Mouse (Mus musculus) Muller cell, postnatal 12 days (primary cell): ENCODE measurements at regions not wholly inside any gene's neighbourhood (a gene's known extent, or its start where the extent isn't known, plus 50 kb on each side); places are given as distances from the start of the nearest gene placed in this dataset.
A peak's percentile ranks its signal among the peaks of the same experiment; 100 is the strongest.

Experiments used
- DNase-seq: peaks from one replicate; pipeline ENCODE4 v3.0.0-alpha.2; 2015; ENCODE audit errors: inconsistent ontology term

GRCm38 (mm10) chr7:68686396-68687139 is 62.5 kb downstream of the Arrdc4 start:
- no peak for DNase-seq

GRCm38 (mm10) chr7:68682929-68683643 is 66.0 kb downstream of the Arrdc4 start:
- DNase-seq = no peak

GRCm38 (mm10) chr7:68682318-68682728 is 66.7 kb downstream of the Arrdc4 start:
- peak; percentile 45 for DNase-seq

- no peak for DNase-seq
These were observed 69.3 kb downstream of the Arrdc4 start for GRCm38 (mm10) chr7:68679770-68680169.

GRCm38 (mm10) chr7:68667790-68668732 is 81.0 kb downstream of the Arrdc4 start:
- DNase-seq = peak; percentile 78

GRCm38 (mm10) chr7:68667215-68667614 is 81.8 kb downstream of the Arrdc4 start:
- DNase-seq = no peak

- DNase-seq = no peak
These were observed 92.7 kb downstream of the Arrdc4 start for GRCm38 (mm10) chr7:68656354-68656753.

- no peak for DNase-seq
These were observed 95.5 kb downstream of the Arrdc4 start for GRCm38 (mm10) chr7:68653534-68653933.

- DNase-seq = peak; percentile 31
These were observed 97.6 kb downstream of the Arrdc4 start for GRCm38 (mm10) chr7:68651418-68651817.

GRCm38 (mm10) chr7:68637556-68638215 is 111.4 kb downstream of the Arrdc4 start:
- DNase-seq = no peak

GRCm38 (mm10) chr7:68621080-68621479 is 128.0 kb downstream of the Arrdc4 start:
- DNase-seq = peak; percentile 19

- DNase-seq = no peak
These were observed 138.5 kb downstream of the Arrdc4 start for GRCm38 (mm10) chr7:68610499-68610898.

GRCm38 (mm10) chr7:68607170-68607569 is 141.9 kb downstream of the Arrdc4 start:
- no peak for DNase-seq

GRCm38 (mm10) chr7:68606278-68606677 is 142.8 kb downstream of the Arrdc4 start:
- no peak for DNase-seq

- no peak for DNase-seq
These were observed 145.3 kb downstream of the Arrdc4 start for GRCm38 (mm10) chr7:68603711-68604110.

GRCm38 (mm10) chr7:68602003-68602402 is 147.0 kb downstream of the Arrdc4 start:
- no peak for DNase-seq

GRCm38 (mm10) chr7:68594017-68594386 is 155.0 kb downstream of the Arrdc4 start:
- no peak for DNase-seq

GRCm38 (mm10) chr7:68593344-68594016 is 155.6 kb downstream of the Arrdc4 start:
- peak; percentile 16 for DNase-seq

- no peak for DNase-seq
These were observed 166.3 kb downstream of the Arrdc4 start for GRCm38 (mm10) chr7:68582540-68583325.

GRCm38 (mm10) chr7:68580650-68581049 is 168.4 kb downstream of the Arrdc4 start:
- DNase-seq = peak; percentile 48
